Mouse (Mus musculus) gonadal fat pad, adult 2 months (tissue): Measurements from ENCODE around the gene E4f1. TPM values are rescaled to one million over a fixed set of nuclear protein-coding genes. Genes with fewer than 3 reads are reported as not detected.
"Not testable (repeated sequence)": the region's sequence is repeated elsewhere in the genome, so short reads cannot be mapped to it uniquely, and the experiment has no call there.

Experiments
- DNase-seq: peaks from one replicate; pipeline ENCODE4 v3.0.0-alpha.2; 2012; ENCODE audit warnings: low read depth
- polyA plus RNA-seq: library from polyadenylated mRNA; depleted of rRNA; stranded (reverse); fragments of >200 nt; gene quantifications from 2 replicates; pipeline ENCODE4 v1.2.3, GENCODE M21; 2012

The E4f1 gene
- polyA plus RNA-seq, 1 experiment = 102 TPM

DNA sequence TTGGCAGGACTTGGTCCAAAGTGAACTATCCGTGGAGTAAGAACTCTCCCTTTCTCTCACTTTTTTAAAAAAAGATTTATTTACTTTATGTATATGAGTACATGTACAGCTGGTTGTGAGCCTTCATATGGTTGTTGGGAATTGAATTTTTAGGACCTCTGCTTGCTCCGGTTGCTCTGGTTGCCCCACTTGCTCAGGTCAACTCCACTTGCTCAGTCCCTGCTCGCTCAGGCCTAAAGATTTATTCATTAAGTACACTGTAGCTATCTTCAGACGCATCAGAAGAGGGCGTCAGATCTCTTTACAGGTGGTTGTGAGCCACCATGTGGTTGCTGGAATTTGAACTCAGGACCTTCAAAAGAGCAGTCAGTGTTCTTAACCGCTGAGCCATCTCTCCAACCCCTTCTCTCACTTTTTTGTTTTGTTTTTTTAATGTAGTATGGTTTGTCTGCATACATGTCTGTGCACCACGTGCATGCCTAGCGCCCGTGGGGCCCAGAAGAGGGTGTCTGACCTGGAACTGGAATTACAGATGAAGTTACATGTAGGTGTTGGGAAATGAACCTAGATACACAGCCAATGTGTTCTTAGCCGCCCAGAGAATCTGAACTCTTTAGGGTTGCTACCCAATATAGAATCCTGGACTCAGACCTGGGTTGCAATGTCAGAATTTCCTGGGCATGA, 14.4 kb downstream of the E4f1 start:
- not testable (repeated sequence) for DNase-seq

DNA sequence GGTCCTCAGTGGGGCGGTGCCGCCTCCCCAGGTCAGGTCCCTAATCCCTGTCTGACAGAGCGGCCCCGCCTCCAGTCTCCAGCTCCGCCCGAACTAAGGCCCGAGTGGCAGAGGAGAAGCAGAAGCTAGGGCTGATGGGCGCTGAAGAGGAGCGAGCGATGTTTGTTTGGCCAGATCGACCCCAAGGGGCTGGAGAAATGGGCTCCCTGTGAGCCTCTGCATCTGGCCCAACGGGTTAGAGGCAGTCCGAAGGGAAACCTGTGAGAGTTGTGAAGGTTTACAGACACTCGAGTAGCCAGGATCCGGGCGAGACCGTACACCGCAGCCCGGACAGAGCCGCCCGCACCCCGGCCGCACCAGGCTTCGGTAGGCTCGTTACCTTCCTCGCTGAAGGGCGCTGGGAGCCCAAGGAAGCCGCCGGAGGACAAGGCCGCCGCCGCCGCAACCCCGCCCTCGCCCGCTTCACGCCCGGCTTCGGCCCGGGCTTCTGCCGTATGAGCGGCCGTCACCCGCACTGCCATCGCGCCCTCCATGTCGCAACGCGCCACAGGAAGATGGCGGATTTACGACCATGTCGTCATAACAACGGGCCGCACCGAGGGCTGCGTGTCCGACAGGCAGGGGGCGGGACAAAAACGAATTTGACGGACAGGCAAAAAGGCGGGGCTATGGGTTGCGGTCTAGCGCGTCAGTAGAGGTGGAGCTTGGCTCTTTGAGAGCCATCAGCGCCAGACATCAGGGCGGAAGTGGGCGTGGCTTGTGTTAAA, 15.2 kb downstream of the E4f1 start:
- DNase-seq = no peak

DNA sequence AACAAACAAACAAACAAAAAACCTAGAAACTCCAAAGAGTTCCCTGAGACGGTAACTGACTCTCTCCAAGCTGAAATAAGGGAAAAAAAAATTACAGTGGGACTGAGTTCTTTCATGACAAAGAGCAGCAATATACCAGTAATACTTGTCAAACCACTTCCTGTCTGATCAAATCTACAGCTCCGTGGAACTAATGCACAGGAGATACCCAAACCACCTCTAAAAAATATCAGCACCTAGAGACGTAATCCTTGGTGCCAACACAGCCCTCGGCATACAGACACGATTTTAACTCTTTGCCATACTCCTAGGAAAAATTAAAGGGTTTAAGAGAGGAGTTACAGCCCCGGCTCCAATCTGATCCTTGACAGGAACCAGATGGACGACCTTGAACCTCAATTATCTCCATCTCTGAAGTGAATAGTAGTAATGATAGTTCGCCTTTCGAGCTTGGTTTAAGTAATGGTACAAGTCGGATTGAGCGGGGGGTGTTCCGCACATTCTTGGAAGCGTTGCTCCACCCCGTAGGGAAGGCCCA, 15.8 kb downstream of the E4f1 start:
- no peak for DNase-seq

DNA sequence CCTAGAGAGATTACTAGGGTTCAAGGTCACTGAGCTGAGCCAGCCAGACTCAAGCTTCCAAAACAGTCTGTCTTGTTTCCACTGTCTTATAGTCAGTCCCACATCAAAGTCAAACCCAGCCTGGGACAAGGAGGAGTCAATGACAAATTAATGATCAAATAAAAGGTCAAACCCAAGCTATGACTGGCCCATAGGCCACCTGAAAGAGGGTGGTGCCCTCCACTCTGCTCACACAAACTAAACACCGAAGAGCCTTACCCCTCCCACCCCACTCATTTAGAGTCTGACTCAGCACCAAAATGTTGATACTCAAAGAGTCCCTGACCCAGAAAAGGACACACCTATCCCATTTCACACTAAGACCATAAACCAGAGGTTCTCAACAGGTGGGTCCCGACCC, 16.7 kb downstream of the E4f1 start:
- DNase-seq = no peak

DNA sequence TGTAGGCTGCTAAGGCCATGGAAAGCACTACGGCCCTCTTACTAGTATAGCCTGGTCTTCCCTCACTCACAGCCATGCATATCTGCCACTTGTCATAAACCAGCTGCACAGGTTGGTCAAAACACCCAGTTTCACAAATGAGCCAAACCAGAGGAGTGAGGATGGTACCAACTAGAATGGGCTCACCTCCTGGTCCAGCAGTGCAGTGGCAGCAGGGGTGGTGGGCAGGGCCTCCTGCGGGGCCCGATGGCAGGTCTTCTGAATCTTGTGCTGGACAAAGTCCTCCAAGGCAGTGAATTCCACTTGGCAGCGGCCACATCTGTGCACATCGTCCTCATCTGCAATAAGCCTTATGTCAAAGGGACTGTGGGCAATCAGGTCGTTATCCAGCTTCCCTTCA, 18.9 kb downstream of the E4f1 start:
- DNase-seq = no peak

DNA sequence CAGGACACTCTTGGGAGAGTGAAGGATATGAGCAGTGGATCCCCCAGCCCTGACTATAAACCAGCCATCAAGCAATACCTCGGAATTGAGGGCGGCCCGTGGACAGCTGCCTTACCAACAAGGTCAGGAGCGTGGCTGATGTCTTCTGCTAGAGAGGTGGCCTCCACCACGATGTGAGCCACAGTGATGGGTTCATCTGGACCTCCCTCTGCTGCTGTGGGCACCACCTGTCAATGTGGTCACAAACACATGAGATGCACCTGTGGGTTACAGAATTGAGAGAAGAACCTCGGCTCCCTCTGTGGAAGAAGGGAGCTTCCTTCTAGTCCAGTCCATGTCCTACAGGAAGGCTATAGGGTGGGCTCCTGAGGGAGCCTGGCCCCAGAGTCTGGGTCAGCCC, 20.6 kb downstream of the E4f1 start:
- no peak for DNase-seq

DNA sequence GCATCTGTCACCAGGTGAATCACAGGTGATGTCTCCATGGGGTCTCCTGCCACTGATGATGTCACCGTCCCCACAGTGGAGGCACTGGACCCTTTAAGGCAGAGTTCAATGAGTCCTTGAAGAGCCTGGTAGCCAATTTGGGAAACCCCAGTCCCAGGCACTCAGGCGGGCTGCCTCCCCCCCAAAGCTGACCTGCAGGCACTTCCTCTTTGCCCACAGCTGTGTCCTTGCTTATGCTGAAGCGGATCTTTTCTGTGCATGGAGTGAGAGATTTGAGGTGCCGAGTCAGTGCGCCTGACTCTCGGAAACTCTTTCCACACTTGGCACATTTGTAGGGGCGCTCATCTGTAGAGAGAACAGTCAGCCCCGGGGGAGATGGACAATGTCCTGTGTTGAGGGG, 23.5 kb downstream of the E4f1 start:
- no peak for DNase-seq

DNA sequence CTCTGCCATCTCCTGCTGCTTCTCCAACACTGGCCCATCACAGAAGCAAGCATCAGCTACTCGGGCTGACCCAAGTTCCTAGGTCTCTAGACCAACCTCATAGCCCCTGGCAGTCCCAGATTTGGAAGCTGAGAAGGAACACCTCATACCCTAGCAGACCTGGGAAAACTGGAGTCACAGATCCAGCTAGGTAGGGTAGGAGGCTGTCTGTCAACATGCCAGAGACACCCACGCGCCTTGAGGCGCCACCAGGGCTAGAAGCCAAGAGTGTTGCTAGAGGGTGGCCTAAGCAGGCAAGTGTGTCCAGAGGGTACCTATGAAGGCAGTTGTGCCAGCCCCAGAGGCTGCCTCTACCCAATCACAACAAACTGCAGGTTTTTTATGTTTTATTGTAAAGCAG, 26.7 kb downstream of the E4f1 start:
- DNase-seq = peak; percentile 91

DNA sequence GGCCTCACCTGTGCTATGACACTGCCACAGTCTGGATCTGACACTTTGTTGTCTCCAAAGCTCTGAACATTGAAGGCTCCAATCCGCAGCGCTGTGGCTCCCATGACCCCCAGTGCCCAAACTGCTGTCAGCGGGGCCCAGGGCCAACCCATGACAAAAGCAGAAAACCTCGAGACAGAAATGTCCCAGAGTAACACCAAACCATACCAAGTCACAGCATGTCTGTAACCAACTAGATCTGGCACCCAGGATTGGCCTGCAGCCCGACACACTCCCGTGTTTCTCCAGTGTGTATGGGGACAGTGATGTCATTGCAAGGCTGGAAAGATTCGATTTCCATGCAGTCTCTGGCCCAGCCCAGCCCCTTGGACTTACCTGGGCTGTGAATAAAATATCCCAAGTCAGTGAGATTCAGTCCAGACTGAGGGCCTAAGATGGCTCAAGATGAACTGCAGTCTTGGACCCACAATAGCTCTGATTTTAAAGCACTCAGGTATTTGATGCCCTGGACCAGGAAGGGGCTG, 27.4 kb downstream of the E4f1 start, which contains the start of gene Dnase1l2:
Gene Dnase1l2, minus strand, starts transcription at position 474 of the 524 bp plus-strand sequence.
- peak; percentile 66 for DNase-seq

DNA sequence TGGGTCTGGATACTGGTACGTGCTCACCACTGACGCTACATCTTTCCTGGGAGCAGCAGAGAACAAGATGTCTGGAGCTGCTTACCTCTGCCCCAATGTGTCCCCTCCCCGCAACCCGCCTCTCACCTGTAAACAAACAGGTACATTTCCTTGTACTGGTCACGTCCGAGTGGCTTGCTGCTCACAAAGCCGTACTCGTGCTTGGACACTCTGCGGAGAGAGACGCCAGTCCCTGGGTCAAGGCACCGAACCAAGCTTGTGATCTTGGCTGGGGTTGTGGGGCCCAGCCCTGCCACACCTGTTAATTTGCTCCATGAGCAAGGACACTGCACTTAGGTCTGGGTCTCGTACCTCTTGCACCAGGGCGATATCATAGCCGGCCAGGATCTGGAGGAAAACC, 28.0 kb downstream of the E4f1 start:
- DNase-seq = no peak

DNA sequence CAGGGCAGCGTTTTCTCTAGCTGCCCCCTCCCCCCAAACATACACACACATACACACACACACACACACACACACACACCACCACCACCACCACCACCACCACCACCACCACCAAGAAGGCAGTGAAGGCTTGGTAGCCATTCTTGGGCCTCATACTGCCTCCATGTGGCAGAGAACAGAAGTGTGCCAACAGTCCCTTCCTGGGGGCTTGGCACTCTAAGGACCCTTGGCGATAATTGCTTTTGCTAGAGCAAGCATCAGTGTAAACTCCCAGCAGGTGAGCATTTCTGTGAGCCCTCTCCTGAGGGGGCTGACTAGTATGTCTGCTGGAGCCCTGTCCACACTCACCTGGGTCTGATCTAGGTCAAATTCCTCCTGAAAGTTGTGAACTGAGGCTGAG, 29.0 kb downstream of the E4f1 start:
- DNase-seq = no peak

DNA sequence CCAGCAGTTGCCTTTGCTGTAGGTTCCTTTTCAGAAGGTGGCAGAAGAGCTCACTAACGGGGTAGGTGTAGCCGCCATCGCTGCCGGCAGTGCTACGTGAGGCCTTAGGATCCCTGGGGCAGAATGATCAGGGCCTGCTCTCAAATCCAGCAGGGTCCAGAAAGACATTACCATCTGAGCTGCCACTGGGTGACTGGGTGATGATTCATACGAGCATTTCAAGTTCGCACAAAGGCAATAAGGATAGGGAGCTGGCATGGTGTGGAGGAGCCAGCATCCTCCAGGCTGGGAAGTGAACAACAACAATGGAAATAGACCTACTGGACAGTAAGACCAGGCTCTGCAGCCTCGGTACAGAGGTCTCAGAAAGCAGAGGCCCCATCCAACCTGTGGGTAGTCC, 29.7 kb downstream of the E4f1 start:
- no peak for DNase-seq

DNA sequence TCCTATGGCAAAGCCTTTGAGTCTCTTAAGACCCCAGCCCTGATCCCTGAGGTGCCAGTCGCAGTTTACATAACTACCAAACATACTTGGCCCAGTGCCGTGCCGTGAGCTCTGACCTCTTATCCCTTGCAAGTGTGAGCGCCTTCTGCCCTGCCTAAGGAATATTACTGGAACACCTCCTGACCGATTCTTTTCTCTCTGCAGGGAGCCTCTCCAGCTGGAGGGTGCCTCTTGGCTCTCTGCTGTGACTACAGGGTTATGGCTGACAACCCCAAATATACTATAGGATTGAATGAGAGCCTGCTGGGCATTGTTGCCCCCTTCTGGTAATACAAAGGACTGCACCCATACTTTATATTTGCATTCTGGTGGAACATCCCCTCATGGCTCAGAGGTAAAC, 33.1 kb downstream of the E4f1 start:
- DNase-seq = no peak

DNA sequence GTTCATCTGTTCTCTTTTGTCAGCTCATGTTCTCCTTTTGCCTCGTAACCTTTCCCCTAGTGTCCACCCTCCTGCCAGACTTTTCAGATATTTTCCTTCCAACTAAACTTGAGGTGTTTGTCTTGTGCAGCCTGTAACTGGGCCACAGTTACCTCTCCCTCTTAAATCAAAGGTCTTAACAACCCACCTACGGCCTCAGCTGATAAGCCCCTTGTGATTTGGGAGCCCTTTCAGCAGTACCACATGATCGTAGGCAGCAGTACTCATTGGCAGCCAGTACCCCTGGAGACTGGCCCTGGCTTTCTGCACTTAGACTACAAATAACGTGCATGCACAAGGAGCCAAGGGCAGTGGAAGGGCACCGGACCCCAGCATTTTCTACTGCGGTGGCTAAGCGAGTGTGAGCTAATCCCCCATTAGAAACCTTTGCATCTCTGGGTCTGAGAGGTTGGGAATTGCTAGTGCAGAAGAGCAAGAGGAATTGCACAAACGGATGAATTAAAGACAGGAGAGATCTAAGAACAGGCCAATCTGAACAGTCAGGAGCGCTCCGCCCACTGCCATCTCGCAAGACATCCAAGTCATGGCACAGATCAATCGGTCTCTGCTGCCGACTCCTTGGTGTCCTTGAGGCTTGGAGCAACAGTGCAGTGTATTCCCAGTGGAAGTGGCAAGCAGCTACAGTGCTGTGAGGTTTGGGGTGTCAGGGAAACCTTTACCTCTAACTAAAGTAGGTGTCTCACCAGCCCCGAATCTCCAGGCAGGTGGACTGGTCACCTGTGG, 40.7 kb downstream of the E4f1 start:
- no peak for DNase-seq

DNA sequence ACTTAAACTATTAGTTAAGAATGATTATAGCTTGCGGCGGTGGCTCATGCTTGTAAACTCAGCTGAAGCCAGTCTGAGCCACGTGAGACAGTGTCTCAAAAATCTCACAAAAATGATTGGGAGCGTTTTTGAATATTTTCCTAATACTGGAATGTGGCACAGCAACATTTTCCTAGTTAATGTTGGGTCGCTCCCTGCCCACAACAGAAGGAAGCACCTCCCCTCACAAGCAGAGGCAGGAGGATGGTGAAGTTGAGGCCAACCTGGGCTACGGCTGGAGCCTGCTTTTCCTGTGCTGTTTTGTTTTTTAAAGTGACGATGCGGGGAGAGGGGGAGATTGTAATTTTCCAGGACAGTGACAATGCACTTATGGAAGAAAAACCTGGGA, 42.9 kb downstream of the E4f1 start:
- no peak for DNase-seq

DNA sequence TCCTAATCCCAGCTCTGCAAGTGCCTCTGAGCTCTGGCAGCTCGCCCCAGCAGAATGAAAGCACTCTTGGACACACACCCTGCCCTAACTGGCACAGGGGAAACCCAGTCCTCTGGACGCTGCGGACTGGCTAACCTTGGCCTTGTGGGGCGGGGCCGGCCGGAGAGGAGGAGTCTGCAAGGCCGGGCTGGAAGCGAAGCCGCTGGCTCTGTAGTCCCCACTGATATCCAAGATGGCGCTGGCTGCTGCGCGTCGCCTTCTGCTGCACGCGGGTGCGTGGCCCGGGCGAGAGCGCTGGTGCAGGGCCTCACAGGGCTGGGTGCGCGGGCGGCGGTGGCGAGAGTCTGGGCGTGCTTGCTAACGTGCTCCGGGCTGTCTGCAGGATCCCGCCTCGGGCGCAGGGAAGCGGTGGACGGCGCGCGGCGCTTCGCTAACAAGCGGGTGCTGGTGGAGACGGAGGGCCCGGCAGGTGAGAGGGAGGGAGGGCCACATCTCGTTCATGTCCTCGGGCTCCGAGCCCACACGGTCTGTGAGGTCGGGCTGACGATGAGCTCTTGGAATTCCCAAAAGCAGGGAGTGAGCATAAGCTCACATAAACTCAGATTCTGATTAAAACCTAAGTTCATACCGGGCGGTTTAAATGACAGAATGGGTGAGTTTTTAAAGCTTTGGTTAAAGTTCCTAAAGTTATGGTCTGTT, 43.5 kb downstream of the E4f1 start, which contains the start of gene Eci1:
Gene Eci1, plus strand, starts transcription at position 171 of the 699 bp plus-strand sequence.
- DNase-seq = no peak

DNA sequence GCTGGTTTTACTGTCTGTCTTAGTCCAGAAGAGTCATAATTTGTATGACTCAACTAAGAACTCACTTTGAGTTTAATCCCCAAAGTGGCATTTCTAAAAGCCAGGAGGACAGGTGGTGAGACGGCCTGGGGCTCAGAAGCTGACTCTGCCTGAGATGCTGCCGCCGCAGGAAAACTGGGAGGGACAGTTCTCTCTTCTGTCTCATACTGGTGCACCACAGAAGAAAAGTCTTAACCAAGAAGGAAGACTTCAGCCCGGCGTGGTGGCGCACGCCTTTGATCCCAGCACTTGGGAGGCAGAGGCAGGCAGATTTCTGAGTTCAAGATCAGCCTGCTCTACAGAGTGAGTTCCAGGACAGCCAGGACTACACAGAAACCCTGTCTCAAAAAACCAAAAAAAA, 44.2 kb downstream of the E4f1 start:
- no peak for DNase-seq

DNA sequence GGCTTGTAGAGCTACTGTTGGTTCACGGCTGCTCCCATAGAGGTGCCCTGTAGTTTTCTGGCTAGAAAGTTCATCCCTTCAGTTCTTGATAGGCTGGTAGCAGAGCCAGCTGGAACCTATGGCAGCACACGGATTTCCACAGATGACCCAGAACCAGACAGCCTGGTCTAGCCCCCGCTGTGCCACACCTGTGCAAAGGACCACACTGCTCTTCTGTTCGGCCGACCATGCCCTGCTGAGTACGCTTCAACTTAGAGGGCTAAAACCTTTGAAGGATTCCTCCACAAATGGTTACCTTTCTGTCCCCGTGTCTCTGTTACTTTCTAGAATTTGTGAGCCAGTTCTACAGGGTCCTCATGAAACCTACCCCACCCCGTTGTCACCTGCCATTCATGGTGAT, 44.8 kb downstream of the E4f1 start:
- DNase-seq = not testable (repeated sequence)

DNA sequence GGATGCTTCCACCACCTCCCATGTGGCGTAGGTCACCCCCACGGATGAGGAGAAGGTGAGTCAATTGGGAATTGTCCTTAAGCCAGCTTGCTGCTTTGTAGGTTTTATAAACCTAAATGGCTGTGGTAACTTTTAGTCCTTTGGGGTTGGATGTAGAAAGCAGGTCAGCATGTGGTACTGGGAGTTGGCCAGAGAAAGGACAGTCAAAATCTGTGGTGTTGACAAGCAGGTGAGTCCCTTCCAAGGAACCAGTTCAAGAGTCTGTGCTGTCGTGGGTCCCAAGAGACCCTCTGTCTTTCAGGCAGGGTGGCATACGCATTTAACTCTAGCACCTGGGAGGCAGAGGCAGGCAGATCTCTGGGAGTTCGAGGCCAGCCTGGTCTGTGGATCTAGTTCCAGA, 45.6 kb downstream of the E4f1 start:
- no peak for DNase-seq

DNA sequence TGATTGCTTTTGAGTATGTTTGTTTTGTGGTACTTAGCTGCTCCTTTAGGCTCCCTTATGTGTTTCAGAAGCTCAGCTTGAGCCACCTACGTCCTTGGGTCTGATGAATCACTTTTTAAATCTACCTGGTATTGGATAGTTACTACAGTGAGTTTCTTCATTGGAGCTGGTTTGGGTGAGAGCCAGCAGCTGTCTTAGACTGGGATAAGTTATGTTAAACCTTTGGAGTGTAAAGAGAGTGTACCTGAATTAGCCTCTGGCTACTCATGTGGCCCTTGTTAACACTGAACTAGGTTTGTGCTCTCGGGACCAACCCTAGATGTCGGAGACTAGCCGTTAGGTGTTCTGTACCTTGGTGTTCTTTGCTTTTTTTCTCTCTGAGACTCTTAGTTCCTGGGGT, 47.0 kb downstream of the E4f1 start:
- DNase-seq = no peak

DNA sequence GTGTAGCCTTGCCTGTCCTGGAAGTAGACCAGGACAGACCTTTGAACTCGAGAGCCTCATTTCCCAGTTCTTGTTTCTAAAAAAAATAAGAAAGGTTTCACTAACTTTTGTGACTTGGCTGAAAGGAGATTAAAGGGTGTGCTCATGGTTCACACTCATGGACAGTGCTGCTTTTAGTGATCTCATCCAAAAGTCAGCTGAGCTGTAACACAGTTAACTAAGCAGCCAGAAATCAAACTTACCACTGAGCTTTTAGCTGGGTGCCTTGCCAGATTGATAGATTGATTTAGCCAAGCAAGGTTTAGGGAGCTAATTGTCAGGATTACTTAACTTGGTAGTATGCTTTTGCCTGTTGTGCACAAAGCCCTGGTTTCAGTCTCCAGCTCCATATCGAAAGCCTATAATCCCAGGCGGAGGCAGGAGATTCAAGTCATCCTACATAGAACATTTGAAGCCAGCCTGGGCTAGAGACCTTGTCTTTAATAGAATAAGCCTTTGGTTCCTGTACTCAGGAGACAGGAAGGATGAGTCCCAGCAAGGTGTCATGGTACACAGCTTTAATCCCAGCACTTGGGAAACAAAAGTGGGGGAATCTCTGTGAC, 54.0 kb downstream of the E4f1 start:
- peak; percentile 79 for DNase-seq
